Mouse (Mus musculus) gastrocnemius, adult 18-20 months (tissue): ENCODE data around the gene Rpl15. TPM values are rescaled to one million over a fixed set of nuclear protein-coding genes. Genes with fewer than 3 reads are reported as not detected.
A peak's percentile ranks its signal among the peaks of the same experiment; 100 is the strongest.
"Not testable (repeated sequence)": the region's sequence is repeated elsewhere in the genome, so short reads cannot be mapped to it uniquely, and the experiment has no call there.

Experiments
- DNase-seq: peaks from one replicate; pipeline ENCODE4 v3.0.0; 2021; ENCODE audit warnings: low spot score
- total RNA-seq, 2 experiments: library from RNA; stranded (reverse); gene quantifications; 2 replicates each; pipeline ENCODE4 v1.2.3; 2021

Rpl15 gene
- total RNA-seq, 2 experiments from 2014 or later: 521 to 526 TPM

DNA sequence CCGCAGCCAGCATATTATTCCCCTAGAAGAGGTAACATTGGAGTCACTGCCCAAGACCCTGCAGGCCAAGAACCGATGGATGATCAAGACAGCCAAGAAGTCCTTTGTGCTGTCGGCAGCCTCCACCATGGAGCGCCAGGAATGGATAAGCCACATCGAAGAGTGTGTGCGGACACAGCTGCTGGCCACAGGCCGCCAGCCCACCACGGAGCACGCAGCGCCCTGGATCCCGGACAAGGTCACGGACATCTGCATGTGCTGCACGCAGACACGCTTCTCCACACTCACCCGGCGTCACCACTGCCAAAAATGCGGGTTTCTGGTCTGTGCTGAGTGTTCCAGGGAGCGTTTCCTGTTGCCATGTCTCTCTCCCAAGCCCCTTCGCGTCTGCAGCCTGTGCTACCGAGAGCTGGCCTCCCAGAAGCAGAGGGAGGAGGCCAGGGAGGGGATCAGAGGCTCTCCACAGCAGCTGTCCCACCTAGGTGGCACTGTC is 28.5 kb downstream of the Rpl15 start:
- no peak for DNase-seq

DNA sequence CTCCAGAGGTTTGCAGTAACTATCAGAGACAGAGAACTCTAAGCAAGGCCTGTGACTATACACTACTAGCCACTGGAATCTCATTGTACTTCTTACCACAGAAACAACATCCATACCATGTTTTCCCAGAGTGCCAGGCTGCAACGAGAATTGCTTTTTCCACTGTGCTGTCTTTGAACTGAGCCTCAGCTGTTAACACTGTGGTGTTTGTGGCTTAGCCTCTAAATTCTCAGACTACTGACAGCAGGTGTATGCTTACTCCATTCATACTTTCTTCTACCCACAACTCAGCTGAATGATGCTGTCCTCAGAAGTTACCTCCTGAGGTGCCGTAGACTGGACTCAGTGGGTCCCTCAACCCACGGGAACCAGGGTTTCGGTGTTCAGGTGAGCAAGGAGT is 29.4 kb downstream of the Rpl15 start:
- DNase-seq: no peak

DNA sequence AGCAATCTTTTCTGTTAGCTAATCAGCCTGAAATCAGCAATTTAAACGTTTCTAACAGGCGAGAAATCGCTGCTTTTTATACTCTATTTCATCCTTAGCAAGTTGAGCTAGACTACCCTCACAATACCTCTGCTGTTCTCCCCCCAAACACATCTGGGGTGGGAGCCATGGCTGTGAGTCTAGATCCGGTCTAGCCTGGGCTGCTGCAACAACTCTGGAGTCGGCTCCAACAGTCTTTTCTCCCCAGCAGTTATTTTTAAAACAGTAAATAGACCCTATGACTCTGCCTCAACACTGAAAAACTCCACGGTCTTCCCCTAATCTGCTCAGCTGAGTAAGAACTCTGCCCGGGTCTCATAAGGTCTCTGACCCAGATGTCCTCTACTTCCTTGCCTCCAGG is 31.1 kb downstream of the Rpl15 start:
- DNase-seq: no peak

DNA sequence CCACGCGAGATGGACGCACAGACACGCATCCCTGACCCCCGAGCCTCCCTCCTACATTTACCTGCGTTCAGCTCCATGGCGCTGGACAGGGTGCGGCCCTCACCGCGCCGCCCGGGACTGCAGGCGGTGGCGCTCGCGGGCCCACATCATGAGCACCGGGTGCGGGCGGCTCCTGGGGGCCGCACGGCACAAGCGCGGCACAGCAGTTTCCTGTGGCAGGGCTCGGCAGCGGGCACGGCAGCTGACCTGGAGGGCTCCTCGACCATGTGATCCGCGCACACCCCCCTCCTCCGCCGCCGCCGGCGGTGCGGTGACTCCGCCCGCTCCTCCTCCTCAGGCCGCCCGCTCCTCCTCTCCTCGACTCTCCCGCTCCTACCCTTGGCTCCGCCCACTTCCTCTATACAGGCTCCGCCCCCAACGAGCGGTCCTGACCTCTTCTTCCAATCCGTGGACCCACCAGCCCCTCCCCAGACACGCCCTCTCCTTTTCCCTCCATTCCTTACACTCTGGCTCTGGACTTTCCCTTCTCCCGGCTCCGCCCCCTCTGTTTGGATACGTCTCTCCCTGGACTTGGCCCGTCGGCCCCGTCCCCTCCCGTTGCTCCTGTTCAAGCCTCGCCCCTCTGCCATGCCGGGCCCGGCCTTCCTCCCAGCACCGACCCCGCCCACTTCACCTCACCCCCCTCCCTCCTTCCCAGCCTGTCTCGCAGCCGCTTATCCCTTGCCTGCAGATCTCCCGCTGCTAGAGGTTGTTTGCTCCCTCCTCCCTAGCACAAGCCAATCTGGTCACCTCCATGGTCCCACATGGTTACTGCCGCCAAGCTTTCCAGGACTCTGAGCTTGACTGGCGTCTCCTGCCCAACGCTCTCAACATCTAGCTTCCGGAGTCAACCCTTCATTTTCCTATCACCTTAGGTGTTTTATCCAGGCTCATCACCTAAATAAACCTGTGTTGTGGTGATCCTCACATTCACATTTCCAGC is 32.1 kb downstream of the Rpl15 start, which contains the start of gene Nr1d2:
Nr1d2 (minus strand) TSS at position 378 of the 982 bp plus-strand sequence.
- peak; percentile 100 for DNase-seq

DNA sequence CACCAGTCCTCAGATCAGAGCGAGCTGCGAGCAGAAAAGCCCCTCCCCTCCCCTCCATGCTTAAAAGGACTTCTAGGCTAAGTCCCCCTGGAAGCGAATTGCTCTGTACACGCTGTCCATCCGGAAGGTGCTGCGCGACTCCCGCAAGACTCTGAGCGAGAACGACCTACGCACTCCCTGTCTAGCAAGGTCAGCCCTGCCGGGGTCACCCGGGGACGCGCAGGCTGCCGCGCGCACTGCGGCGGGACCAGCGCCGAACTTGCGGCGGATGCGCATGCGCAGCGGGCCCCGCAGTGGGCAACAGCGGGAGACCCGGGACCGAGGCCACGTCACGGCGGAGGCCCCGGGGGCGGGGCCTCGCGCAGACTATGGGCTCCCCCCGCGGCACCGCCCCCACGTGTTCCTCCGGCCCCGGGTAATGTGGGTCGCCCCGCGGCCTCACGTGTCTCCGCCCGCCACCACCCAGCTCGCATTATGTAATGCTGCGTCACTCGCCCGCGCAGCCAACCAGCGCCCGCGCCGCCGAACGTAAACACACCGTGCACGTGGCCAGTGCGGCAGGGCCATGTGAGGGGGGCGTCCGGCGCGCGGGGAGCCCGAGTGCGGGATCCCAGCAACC is 33.0 kb downstream of the Rpl15 start:
- peak; percentile 99 for DNase-seq

DNA sequence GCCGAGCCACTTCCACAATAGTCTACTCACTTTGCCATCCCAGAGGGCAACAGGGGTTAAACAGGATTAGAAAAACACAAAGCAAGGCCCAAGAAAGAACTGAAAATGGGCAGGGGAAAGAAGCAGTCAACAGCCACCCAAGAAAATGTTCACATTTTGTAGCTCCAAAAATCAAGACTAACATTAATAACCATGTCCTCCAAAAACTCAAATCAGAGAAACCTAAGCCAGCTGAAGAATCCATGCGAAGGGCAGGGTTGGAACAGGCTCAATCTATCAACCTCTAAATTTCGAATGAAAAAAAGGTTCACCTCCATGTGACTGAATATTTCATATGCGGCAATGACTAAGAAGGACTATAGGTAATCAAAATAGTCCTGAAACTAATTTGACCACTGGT is 33.8 kb downstream of the Rpl15 start:
- DNase-seq: no peak

DNA sequence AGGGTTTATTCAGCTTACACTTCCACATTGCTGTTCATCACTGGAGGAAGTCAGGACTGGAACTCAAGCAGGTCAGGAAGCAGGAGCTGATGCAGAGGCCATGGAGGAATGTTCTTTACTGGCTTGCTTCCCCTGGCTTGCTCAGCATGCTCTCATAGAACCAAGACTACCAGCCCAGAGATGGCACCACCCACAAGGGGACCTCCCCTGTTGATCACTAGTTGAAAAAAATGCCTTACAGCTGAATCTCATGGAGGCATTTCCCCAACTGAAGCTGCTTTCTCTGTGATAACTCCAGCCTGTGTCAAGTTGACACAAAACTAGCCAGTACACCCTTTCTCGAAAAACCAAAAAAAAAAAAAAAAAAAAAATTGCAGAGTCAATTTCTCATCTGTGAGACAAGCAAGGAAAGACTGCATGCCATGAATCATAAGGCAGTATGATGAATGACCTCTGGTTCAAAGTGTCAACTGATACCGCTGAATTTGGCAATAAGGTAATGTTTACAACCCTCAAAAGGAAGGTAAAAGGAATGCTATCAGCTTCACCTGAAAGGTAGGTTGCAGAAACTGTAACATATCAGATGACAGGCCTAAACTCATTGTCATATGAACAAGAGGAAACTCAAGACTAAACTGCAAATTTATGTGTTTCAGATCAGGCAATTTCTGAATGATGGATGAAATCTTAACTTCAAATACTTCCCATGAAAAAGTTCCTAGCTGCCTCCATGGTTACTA is 34.5 kb downstream of the Rpl15 start:
- DNase-seq: not testable (repeated sequence)

DNA sequence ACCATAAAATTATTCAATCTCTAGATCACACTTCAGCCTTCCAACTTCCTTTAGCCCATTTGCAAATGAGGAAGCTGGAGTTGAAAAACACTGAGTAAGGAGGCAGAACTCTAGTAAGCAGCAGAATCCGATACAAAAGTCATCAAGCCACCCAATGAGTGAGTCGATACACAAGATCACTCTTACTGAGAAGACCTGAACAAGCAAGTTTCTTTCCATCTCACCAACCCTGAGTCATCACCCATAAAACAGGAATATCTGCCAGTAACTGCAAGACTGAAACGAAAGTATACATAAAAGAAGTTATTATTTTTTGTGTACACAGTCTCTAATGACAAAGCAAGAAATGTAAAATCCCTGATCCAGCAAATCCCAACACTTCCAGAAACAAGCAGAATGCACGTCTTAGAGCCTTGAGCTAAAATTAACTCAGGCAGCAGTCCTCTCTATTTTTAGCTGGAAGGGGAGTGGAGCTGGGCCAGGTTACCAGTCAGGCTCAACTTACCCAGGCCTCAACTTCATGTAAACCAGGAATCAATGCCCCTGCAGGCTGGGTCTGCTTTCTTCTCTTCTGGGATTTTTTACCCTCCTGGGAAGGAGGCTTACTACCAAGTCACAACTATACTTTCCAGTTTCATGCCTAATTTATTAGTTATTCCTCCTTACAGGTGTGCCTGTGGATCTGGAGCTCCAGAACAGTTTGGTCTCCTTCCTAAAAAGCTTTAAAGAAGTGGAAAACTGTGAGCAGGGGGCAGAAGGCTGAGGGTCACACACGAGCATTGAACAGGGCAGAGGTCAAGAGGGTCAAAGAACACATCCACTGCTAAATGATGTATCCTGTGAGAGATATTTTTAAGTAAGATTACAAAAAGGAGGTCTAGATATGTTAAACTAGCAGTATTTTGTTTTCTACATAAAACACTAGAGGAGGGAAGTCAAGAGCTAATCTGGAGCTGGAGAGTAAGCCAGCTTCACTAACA is 36.9 kb downstream of the Rpl15 start:
- peak; percentile 72 for DNase-seq

DNA sequence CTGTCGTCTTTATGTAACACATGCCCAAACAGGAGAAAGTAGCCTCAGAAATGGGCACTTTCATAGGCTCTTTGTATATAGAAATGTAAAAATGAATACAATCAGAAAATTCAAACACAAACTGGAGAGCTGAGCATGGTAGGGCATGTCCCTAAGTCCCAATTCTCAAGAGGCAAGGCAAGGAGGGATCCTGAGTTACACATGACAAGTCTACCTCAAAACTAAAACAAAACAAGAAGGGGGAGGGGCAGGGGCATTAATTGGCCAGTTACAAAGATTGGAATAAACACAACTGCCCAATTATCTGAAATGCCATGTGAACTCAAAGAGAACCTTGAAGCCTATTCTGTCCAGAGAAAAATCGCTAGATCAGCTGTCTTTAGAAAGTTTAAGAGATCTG is 38.1 kb downstream of the Rpl15 start:
- DNase-seq: no peak

DNA sequence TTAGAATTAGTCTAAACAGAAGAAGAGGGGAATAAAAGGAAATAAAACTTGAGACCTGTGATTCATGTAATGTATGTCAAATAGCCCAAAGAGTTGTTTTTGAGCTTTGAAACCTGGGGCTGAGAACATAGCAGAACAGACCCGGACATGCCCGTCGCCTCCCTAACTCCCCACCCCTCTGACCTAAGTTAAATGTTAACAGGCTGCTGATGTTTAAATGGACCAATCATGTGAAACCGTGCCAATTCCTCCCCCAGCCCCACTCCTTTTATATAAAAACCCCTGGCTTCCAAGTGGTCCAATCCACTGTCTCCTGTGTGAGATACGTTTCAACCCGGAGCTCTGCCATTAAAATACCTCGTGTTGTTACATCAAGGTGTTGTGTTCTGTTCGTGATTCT is 39.3 kb downstream of the Rpl15 start:
- DNase-seq: not testable (repeated sequence)

DNA sequence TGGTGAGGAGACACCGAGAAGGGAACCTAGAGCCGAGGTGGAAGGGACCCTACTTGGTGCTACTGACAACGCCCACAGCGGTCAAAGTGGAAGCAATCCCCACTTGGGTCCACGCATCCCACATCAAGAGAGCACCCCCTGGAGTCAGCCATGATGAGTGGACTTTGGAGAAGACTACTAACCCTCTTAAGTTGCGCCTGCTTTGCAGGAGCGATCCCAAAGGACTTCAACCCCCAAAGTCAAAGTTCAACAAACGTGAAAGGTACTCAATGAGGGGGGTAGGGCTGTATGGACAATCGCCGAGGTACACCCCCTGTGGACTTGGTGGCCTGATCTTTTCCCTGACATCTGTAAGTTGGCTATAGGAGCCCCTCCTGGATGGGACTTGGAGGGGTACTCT is 41.4 kb downstream of the Rpl15 start:
- not testable (repeated sequence) for DNase-seq

DNA sequence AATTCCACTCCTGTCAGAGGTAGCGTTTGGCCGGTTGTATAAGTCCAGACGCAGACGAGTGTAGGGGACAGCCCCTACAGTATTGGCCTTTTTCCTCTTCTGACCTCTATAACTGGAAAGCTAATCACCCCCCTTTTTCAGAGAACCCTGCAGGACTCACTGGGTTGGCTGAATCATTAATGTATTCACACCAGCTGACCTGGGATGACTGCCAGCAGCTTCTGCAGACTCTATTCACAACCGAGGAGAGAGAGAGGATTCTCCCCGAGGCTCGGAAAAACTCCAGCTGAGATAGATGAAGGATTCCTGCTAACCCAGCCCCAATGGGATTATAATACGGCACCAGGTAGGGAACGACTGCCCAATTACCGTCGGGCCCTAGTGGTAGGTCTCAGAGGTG is 45.0 kb downstream of the Rpl15 start:
- DNase-seq: not testable (repeated sequence)

DNA sequence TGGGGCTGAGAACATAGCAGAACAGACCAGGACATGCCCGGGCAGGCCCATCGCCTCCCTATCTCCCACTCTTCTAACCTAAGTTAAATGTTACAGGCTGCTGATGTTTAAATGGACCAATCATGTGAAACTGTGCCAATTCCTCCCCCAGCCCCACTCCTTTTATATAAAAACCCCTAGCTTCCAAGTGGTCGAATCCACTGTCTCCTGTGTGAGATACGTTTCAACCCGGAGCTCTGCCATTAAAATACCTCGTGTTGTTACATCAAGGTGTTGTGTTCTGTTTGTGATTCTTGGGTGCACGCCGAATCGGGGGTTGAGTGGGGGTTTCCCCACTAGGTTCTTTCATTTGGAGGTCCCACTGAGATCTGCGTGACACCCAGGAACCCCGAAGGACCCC is 45.8 kb downstream of the Rpl15 start:
- DNase-seq: not testable (repeated sequence)

DNA sequence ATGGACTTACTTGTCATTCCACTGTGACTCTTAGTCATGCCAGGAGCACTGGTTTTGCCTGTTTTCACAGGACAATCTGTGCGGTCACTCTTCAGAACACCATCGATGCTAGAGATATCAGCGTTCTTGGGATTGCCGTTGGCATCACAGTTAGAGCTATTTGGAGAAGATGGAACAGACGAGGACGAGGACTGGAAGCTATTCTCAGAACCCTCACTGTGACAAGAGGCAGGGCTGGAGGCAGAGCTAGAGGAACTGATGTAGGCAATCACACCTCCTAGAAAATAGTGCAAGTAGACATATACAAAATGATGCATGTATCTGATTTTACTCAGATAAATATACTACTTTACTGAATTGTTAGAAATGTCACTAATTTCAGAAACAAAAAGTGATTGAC is 49.2 kb downstream of the Rpl15 start:
- DNase-seq: no peak

Other genes starting within 250 kb of the Rpl15 start
- 10 to 100 TPM; 60.7 to 61.4 TPM for gene Nr1d2, start 32.3 kb downstream of the Rpl15 start, total RNA-seq
- gene Nkiras1, start 255 bp downstream of the Rpl15 start, total RNA-seq: 10 to 100 TPM; 35.7 to 38.0 TPM
- gene Ube2e1, start 60.5 kb upstream of the Rpl15 start, total RNA-seq: 10 to 100 TPM; 89.6 to 97.0 TPM